Mouse (Mus musculus) liver, embryonic 12.5 days (tissue): ENCODE data around the gene Hoxb5. TPM values are rescaled to one million over a fixed set of nuclear protein-coding genes. Genes with fewer than 3 reads are reported as not detected.

Experiments used
- ATAC-seq: fragments of 200-750 bp; cut with Nextera tagmentation; 2 replicates; pipeline ENCODE4 v1.8.0; 2017; ENCODE audit warnings: moderate number of reproducible peaks, mild to moderate bottlenecking, moderate library complexity
- H3K27ac ChIP-seq: fragments of 300-500 bp; sonication (generic); 2 replicates; pipeline ENCODE4 v1.5.1; 2016; ENCODE audit warnings: mild to moderate bottlenecking
- H3K27me3 ChIP-seq: fragments of 300-500 bp; sonication (generic); replicated peaks from 2 replicates; pipeline ENCODE4 v1.6.1; 2016; ENCODE audit warnings: mild to moderate bottlenecking, moderate library complexity
- H3K36me3 ChIP-seq: fragments of 300-500 bp; sonication (generic); 2 replicates; pipeline ENCODE4 v1.6.1; 2016; ENCODE audit warnings: mild to moderate bottlenecking, moderate library complexity
- H3K4me1 ChIP-seq: fragments of 300-500 bp; sonication (generic); 2 replicates; pipeline ENCODE4 v1.6.1; 2016
- H3K4me2 ChIP-seq: fragments of 300-500 bp; sonication (generic); 2 replicates; pipeline ENCODE4 v1.6.1; 2016; ENCODE audit warnings: mild to moderate bottlenecking, moderate library complexity
- H3K4me3 ChIP-seq: fragments of 300-500 bp; sonication (generic); 2 replicates; pipeline ENCODE4 v1.5.1; 2016; ENCODE audit warnings: mild to moderate bottlenecking, moderate library complexity
- H3K9ac ChIP-seq: fragments of 300-500 bp; sonication (generic); 2 replicates; pipeline ENCODE4 v1.6.1; 2016; ENCODE audit warnings: mild to moderate bottlenecking, moderate library complexity
- H3K9me3 ChIP-seq: fragments of 300-500 bp; sonication (generic); replicated peaks from 2 replicates; pipeline ENCODE4 v1.6.1; 2016; ENCODE audit warnings: mild to moderate bottlenecking, moderate library complexity
- WGBS: fragments of 180-500 bp; shearing (Covaris S2); methylation state at CpG from one replicate; pipeline ENCODE4 v1.1.7; 2016; ENCODE audit not compliant: insufficient replicate concordance; 5-methylcytosine and 5-hydroxymethylcytosine counted together
- polyA plus RNA-seq: library from polyadenylated mRNA; unstranded; fragments of >200 nt; fragmentation: Nextera tagmentation; extraction: Ambion mirVana; gene quantifications from 2 replicates; pipeline ENCODE4 v1.2.1, GENCODE M21; 2016

Hoxb5 gene
- polyA plus RNA-seq, 1 experiment from 2014 or later: 1.5 TPM

DNA sequence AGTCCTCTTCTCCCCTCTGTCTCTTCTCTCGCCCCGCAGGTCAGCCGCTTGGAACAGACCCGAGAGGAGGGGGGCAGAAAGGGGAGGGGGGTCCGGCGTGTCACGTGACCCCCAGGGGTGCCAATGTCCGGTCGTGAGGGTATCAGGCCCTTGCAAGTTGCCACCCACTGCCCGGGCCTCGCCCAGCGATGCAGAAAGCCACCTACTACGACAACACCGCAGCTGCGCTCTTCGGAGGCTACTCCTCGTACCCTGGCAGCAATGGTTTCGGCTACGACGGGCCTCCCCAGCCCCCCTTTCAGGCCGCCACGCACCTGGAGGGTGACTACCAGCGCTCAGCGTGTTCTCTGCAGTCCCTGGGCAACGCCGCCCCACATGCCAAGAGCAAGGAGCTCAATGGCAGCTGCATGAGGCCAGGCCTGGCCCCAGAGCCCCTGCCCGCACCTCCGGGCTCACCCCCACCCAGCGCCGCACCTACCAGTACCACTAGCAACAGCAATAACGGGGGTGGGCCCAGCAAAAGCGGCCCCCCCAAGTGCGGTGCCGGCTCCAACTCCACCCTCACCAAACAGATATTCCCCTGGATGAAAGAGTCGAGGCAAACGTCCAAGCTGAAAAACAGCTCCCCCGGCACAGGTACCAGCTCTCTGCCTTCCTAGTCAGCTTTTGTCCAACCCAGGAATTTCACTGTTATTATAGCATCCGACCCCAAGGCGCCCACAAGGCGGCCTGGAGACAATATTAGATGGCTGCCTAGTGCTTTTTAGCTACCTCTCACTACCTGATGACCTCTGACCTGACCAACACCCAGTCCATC is 41.1 kb downstream of the Hoxb5 start:
- Histone ChIP-seq H3K9me3 (no peaks in the 10 kb centered on the region), H3K9ac (no peak overlapping the region), H3K36me3 (no peaks in the 10 kb centered on the region), H3K4me2 (no peak overlapping the region), H3K27ac (0 out of 2 replicates have a peak overlapping the region, but pooled peaks have one; percentile 1), H3K4me3 (no peak overlapping the region), H3K27me3 (peaks cover 97% of the 10 kb centered on the region), H3K4me1 (peaks cover 27% of the 10 kb centered on the region)
- 27% methylated on average over 39 of the region's 40 CpGs for WGBS
- ATAC-seq: no peak

DNA sequence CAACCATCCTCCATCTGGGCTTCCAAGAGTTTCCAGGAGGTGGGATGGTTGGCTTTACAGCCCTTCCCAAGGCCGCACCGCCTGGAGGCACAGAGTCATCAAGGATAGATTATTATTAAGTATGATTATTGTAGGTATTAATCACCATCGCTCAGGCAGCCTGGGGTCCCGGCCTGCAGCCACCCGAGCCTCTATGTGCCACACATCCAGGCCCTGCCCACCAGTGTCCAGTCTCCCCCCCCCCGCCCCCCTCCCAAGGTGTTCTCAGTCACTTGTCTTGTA is 41.7 kb downstream of the Hoxb5 start:
- 45% methylated on average over 6 of the region's 6 CpGs for WGBS
- Histone ChIP-seq H3K4me3 (no peak overlapping the region), H3K27me3 (peaks cover 97% of the 10 kb centered on the region), H3K27ac (no peak overlapping the region), H3K9ac (no peak overlapping the region), H3K9me3 (no peaks in the 10 kb centered on the region), H3K4me2 (peak overlapping the region; percentile 43), H3K4me1 (peaks cover 27% of the 10 kb centered on the region), H3K36me3 (no peaks in the 10 kb centered on the region)
- no peak for ATAC-seq

DNA sequence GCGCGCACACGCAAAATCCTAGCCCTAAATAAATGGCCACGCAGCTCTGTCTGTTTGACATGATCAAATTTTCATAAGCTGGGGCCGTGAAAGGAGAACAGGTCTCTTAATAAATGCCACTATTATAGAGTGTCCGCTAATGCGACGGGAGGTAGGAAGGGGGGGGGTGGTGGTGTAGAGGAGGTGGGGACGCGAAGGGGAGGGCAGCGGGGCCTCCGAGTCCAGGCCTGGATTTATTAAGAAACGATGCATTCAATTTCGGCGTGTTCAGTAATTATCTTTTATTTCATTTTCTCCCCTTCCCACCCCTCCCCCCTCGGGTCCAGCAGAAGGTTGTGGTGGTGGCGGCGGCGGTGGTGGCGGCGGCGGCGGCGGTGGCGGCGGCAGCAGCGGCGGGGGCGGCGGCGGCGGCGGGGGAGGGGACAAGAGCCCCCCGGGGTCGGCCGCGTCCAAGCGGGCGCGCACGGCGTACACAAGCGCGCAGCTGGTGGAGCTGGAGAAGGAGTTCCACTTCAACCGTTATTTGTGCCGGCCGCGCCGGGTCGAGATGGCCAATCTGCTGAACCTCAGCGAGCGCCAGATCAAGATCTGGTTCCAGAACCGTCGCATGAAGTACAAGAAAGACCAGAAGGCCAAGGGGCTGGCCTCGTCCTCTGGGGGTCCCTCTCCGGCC is 42.2 kb downstream of the Hoxb5 start:
- no peaks in the 10 kb centered on the region for H3K9me3 ChIP-seq
- peaks cover 97% of the 10 kb centered on the region for H3K27me3 ChIP-seq
- ATAC-seq: no peak
- H3K27ac ChIP-seq: peak overlapping the region; percentile 36; the same call in 1 of the 2 replicates
- 6% methylated on average over 42 of the region's 56 CpGs for whole genome bisulfite sequencing
- peak overlapping the region; percentile 43 for H3K4me2 ChIP-seq
- H3K36me3 ChIP-seq: no peaks in the 10 kb centered on the region
- peaks cover 27% of the 10 kb centered on the region for H3K4me1 ChIP-seq
- H3K9ac ChIP-seq: no peak overlapping the region
- peak overlapping the region; percentile 35 for H3K4me3 ChIP-seq

DNA sequence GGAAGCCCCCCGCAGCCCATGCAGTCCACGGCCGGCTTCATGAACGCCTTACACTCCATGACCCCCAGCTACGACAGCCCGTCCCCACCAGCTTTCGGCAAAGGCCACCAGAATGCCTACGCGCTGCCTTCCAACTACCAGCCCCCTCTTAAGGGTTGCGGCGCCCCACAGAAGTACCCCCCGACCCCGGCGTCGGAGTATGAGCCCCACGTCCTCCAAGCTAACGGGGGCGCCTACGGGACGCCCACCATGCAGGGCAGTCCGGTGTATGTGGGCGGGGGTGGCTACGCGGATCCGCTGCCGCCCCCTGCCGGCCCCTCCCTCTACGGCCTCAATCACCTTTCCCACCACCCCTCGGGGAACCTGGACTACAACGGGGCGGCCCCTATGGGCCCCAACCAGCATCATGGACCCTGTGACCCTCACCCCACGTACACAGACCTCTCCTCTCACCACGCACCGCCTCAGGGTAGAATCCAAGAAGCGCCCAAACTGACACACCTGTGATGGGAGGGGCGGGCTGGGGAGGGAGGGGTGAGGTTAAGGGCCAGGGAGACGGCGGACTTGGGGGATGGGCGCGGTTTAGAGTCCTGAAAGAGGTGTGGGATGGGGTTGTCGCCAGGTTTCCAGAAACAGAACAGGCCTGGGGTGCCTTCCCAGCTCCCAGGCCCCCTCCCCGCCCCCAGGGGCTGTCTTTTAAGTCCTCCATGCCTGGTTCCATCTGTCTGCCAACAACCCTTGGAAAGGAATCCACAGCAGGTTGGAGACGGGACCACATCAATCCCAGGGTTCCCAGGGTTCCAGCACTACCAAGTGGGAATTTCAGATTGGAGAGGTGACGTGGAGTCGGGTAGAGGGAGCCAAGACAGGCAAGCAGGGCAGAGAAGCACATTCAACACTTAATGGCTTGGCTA is 43.0 kb downstream of the Hoxb5 start:
- Histone ChIP-seq H3K27ac (peak overlapping the region; percentile 36; the same call in 1 of the 2 replicates), H3K4me2 (peak overlapping the region; percentile 43), H3K27me3 (peaks cover 97% of the 10 kb centered on the region), H3K9ac (no peak overlapping the region), H3K36me3 (no peaks in the 10 kb centered on the region), H3K9me3 (no peaks in the 10 kb centered on the region), H3K4me1 (peaks cover 27% of the 10 kb centered on the region), H3K4me3 (peak overlapping the region; percentile 35)
- ATAC-seq: no peak
- WGBS: 12% methylated on average over 45 of the region's 45 CpGs

DNA sequence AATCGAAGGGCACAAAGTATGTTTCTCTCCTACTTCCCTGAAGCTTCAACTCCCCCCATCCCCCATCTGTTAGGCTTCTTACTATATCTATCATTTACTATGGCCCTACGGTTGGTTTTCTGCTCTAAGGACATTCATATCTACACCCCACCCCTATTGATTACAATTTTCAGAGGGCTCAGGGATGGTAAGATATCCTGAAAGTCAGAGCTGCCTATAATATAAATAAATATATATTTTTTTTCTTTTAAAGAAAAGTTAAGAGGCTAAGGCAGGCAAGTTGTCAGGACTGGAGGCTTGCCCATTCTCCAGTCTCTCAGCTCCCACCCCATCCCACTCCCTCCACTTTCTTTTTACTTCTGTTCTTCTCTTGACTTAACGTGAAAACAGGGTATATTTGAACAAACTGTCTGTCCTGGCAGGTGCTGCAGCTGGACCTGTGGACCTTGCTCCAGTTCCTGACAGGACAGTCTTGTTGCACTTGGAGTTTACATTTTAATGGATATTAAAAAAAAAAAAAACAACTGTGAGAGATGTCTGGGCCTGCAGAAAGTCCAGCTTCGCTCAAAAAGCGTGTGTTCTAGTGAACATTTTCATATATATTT is 43.9 kb downstream of the Hoxb5 start:
- H3K4me1 ChIP-seq: peaks cover 23% of the 10 kb centered on the region
- H3K36me3 ChIP-seq: no peaks in the 10 kb centered on the region
- no peak for ATAC-seq
- H3K4me3 ChIP-seq: no peak overlapping the region
- no peak overlapping the region for H3K27ac ChIP-seq
- H3K9ac ChIP-seq: no peak overlapping the region
- no peaks in the 10 kb centered on the region for H3K9me3 ChIP-seq
- peaks cover 97% of the 10 kb centered on the region for H3K27me3 ChIP-seq
- 44% methylated on average over 5 of the region's 5 CpGs for WGBS
- no peak overlapping the region for H3K4me2 ChIP-seq

DNA sequence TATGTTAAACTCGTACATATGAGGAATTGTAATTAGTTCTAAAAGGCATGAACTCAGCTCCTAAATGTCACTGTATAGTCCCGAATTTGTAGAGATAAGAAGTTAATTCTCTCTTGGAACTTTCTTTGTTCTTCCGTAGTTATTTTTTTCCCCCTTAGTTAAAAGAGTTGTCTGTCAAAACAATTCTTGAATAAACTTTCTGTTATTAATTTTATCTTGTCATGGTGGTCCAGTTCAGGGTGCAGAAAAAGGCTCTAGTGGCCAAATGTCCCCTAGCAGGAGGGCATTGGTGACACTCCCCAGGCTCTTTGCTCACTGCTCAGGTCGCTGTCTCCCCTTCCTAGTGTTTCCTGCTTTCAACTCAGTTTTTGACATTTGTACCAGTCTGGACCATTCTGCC is 44.6 kb downstream of the Hoxb5 start:
- H3K36me3 ChIP-seq: no peaks in the 10 kb centered on the region
- no peak for ATAC-seq
- no peak overlapping the region for H3K4me3 ChIP-seq
- H3K9ac ChIP-seq: no peak overlapping the region
- H3K9me3 ChIP-seq: no peaks in the 10 kb centered on the region
- H3K27ac ChIP-seq: peak overlapping the region; percentile 45; the same call in 1 of the 2 replicates
- peaks cover 23% of the 10 kb centered on the region for H3K4me1 ChIP-seq
- peaks cover 97% of the 10 kb centered on the region for H3K27me3 ChIP-seq
- no peak overlapping the region for H3K4me2 ChIP-seq
- WGBS: 24% methylated on average over 4 of the region's 4 CpGs

DNA sequence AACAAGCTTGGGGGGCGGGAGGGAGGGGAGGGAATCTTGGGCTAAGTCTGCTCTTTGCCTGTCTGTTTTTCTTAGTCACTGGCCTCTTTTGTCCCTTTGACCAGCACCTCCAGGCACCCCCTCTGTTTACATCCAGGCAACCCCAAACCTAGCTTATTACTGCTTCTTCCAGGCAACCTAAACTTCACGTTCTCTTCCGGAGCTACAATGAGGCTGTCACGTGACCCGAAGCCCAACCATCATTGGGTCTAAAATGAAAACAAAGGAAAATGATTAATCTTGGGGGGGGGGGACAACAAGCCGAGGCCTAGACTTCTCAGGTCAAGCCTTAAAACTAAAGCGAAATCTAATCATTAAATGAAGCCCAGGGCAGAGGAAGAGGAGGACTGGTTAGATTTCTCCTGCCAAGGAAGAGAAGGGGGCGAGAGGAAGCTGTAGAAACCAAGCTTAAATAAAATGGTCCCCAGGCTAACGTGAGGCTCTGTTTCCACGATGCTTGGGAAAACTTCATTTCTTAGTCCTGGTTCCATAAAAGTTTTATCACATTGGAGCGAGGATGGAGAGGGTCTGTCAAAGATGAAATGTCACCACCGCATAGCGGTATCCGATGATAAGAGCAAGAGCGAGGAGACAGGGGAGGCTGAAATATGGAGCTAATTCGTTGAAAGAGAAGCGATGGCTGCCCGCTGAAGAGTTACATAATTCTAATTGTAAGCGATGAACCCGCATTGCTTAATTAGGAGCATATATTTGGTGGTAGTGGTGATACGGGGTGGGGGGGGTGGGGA is 45.2 kb downstream of the Hoxb5 start:
- Histone ChIP-seq H3K27ac (peak overlapping the region; percentile 45; the same call in 1 of the 2 replicates), H3K27me3 (peaks cover 97% of the 10 kb centered on the region), H3K9ac (no peak overlapping the region), H3K4me1 (peaks cover 23% of the 10 kb centered on the region), H3K4me2 (0 out of 2 replicates have a peak overlapping the region, but pooled peaks have one; percentile 8), H3K36me3 (no peaks in the 10 kb centered on the region), H3K4me3 (no peak overlapping the region), H3K9me3 (no peaks in the 10 kb centered on the region)
- ATAC-seq: no peak
- 20% methylated on average over 21 of the region's 21 CpGs for WGBS

DNA sequence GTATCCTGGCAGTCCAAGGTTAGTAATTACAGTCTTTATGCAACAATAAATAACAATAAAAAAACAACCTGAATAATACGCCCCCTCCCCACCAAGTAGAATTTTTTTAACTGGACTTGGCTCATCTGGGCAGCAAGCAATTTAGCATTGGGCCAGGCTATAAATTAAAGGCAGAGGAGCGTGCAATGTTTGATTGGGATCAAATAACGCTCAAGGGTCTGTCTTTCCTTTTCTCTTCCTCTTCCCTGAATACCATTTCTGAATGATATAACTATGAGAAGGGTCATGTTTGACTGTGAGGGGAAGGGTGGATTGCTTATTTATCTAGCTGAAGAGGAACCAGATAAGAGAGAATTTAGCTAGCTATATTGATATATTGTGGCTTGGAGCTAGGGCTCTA is 45.9 kb downstream of the Hoxb5 start:
- 57% methylated on average over 3 of the region's 3 CpGs for WGBS
- H3K4me2 ChIP-seq: no peak overlapping the region
- H3K27me3 ChIP-seq: peaks cover 96% of the 10 kb centered on the region
- H3K36me3 ChIP-seq: no peaks in the 10 kb centered on the region
- H3K9me3 ChIP-seq: no peaks in the 10 kb centered on the region
- no peak for ATAC-seq
- H3K4me1 ChIP-seq: peaks cover 23% of the 10 kb centered on the region
- no peak overlapping the region for H3K9ac ChIP-seq
- H3K4me3 ChIP-seq: no peak overlapping the region
- H3K27ac ChIP-seq: no peak overlapping the region

DNA sequence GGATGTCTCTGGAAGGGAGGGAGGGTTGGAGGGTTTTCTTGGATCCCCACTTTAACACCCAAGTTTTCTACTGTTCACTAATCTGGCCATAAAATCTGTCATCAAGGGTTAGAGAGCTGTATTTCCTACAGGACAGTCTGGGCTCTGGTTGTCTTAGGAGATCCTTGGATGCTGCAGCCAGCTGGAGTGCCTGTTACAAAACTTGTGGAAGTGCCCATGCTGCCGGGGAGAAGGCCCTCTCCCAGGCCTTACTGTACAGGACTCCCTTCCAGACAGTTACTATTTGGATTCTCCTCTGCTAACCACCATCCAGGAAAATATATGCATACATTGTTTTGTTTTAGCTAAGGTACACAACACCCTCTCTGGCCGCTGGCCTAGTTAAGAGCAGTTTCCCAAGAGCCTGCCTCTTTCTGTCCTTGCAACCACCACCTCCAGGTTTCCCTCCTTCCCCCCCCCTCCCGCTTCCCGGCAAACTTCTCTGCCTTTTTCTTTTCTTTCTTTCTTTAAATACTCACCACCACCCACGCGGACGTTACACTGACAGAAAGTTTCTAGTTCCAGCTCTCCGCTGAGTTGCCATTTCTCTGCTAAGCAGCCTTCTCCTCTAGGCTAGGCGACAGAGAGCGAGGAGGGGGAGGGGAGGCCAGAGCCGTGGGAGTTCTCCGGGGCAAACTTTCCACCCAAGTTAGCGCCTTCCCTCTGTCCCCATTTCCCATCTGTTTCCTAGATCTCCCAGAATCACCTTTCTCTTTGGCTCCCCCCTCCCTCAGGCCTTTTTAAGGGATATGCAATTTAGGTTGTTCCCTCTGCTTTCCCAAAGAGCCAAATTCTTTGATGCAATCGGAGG is 46.6 kb downstream of the Hoxb5 start:
- ATAC-seq: no peak
- Histone ChIP-seq H3K27ac (0 out of 2 replicates have a peak overlapping the region, but pooled peaks have one; percentile 26), H3K4me1 (peaks cover 23% of the 10 kb centered on the region), H3K9ac (no peak overlapping the region), H3K4me3 (no peak overlapping the region), H3K4me2 (no peak overlapping the region), H3K27me3 (peaks cover 96% of the 10 kb centered on the region), H3K36me3 (no peaks in the 10 kb centered on the region), H3K9me3 (no peaks in the 10 kb centered on the region)
- WGBS: 29% methylated on average over 14 of the region's 14 CpGs

DNA sequence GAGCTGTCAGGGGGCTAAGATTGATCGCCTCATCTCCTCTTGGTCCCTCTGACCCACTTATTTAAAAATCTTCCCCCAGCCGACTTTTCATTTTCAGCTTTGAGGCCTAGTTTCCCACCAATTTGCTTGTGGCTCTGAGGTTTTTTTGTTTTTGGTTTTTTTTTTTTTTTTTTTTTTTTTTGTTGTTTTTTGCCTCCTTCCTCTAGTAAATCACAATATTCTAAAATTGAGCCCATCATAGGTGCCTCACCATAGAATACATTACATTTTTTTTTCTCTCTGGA is 47.1 kb downstream of the Hoxb5 start, which contains the start of gene Hoxb2:
TSS of gene Hoxb2 (plus strand) at position 185 of the 284 bp plus-strand sequence.
- Histone ChIP-seq H3K4me3 (no peak within 1 kb of the TSS), H3K27ac (peak within 1 kb of the TSS; percentile 54; the same call in 1 of the 2 replicates), H3K27me3 (peaks cover 95% of the 10 kb centered on the region), H3K36me3 (no peaks in the 10 kb centered on the region), H3K4me1 (peaks cover 21% of the 10 kb centered on the region), H3K9ac (no peak within 1 kb of the TSS), H3K4me2 (0 out of 2 replicates have a peak within 1 kb of the TSS, but pooled peaks have one; percentile 25), H3K9me3 (no peaks in the 10 kb centered on the region)
- no peak for ATAC-seq
- WGBS: 32% methylated on average over 2 of the region's 2 CpGs
